Mouse (Mus musculus) liver, embryonic 11.5 days (tissue): ENCODE results near the gene Gm21863. TPM values are rescaled to one million over a fixed set of nuclear protein-coding genes. Genes with fewer than 3 reads are reported as not detected.
"Not testable (repeated sequence)": the region's sequence is repeated elsewhere in the genome, so short reads cannot be mapped to it uniquely, and the experiment has no call there.

ENCODE experiments used
- ATAC-seq: fragments of 200-750 bp; cut with Nextera tagmentation; replicated peaks from 2 replicates; pipeline ENCODE4 v1.8.0; 2017; ENCODE audit warnings: moderate number of reproducible peaks, mild to moderate bottlenecking, moderate TSS enrichment, moderate library complexity; ENCODE audit not compliant: low FRiP score
- DNase-seq: peaks from one replicate; pipeline ENCODE4 v3.0.0-alpha.2; 2017; ENCODE audit warnings: low spot score
- H3K27ac ChIP-seq: fragments of 300-500 bp; sonication (generic); 2 replicates; pipeline ENCODE4 v1.5.1; 2014; ENCODE audit warnings: mild to moderate bottlenecking, low read depth, low read length, control low read depth
- H3K27me3 ChIP-seq: fragments of 300-500 bp; sonication (generic); replicated peaks from 2 replicates; pipeline ENCODE4 v1.6.1; 2014; ENCODE audit warnings: low read length, mixed read lengths; ENCODE audit not compliant: control insufficient read depth, insufficient read depth
- H3K36me3 ChIP-seq: fragments of 300-500 bp; sonication (generic); 2 replicates; pipeline ENCODE4 v1.6.1; 2014; ENCODE audit warnings: mild to moderate bottlenecking, low read length, moderate library complexity, mixed read lengths; ENCODE audit not compliant: control insufficient read depth, insufficient read depth
- H3K4me1 ChIP-seq: fragments of 300-500 bp; sonication (generic); replicated peaks from 2 replicates; pipeline ENCODE4 v1.6.1; 2014; ENCODE audit warnings: low read length, mixed read lengths; ENCODE audit not compliant: control insufficient read depth, insufficient read depth
- H3K4me2 ChIP-seq: fragments of 300-500 bp; sonication (generic); 2 replicates; pipeline ENCODE4 v1.6.1; 2014; ENCODE audit warnings: mild to moderate bottlenecking, control low read depth, moderate library complexity
- H3K4me3 ChIP-seq: fragments of 300-500 bp; sonication (generic); 2 replicates; pipeline ENCODE4 v1.5.1; 2014; ENCODE audit warnings: low read depth, low read length, control low read depth
- H3K9ac ChIP-seq: fragments of 300-500 bp; sonication (generic); 2 replicates; pipeline ENCODE4 v1.6.1; 2014; ENCODE audit warnings: low read depth, low read length, control low read depth
- H3K9me3 ChIP-seq: fragments of 300-500 bp; sonication (generic); 2 replicates; pipeline ENCODE4 v1.6.1; 2016; ENCODE audit warnings: low read length, inconsistent platforms, mixed read lengths; ENCODE audit not compliant: control insufficient read depth
- WGBS: fragments of 180-500 bp; shearing (Covaris S2); extraction: QIAGEN DNeasy Blood & Tissue Kit; methylation state at CpG from one replicate; pipeline ENCODE4 v1.1.7; 2014; 5-methylcytosine and 5-hydroxymethylcytosine counted together
- polyA plus RNA-seq: library from polyadenylated mRNA; unstranded; fragments of >200 nt; fragmentation: Nextera tagmentation; extraction: Ambion mirVana; gene quantifications from 2 replicates; pipeline ENCODE4 v1.2.1, GENCODE M21; 2014

The Gm21863 gene
- polyA plus RNA-seq, result not detected in 2 replicates

GRCm38 (mm10) chr12:19953869-19954555, at the start of gene Gm21863:
Gene Gm21863, plus strand, starts transcription at chr12:19954505.
- H3K4me2 ChIP-seq, H3K27me3 ChIP-seq, H3K27ac ChIP-seq, H3K36me3 ChIP-seq, H3K9me3 ChIP-seq, H3K4me3 ChIP-seq, DNase-seq, H3K9ac ChIP-seq, H3K4me1 ChIP-seq: not testable (repeated sequence)
- ATAC-seq, result peak; percentile 72
- WGBS, result 7% methylated on average over 40 of the region's 75 CpGs

- 26% methylated on average over 4 of the region's 4 CpGs for WGBS
- H3K4me3 ChIP-seq, H3K27me3 ChIP-seq, H3K9me3 ChIP-seq, H3K4me2 ChIP-seq, H3K27ac ChIP-seq, DNase-seq, ATAC-seq, H3K9ac ChIP-seq, H3K36me3 ChIP-seq, H3K4me1 ChIP-seq: not testable (repeated sequence)
Observed at GRCm38 (mm10) chr12:19928049-19928448, 26.3 kb upstream of the Gm21863 start.
